Mouse (Mus musculus) heart, embryonic 10.5 days (tissue): ENCODE results near the gene Snd1. TPM values are rescaled to one million over a fixed set of nuclear protein-coding genes. Genes with fewer than 3 reads are reported as not detected.
"Not testable (repeated sequence)": the region's sequence is repeated elsewhere in the genome, so short reads cannot be mapped to it uniquely, and the experiment has no call there.

Experiments
- DNase-seq: peaks from one replicate; pipeline ENCODE4 v3.0.0-alpha.2; 2017; ENCODE audit warnings: low spot score
- H3K27ac ChIP-seq: fragments of 300-500 bp; sonication (generic); 2 replicates; pipeline ENCODE4 v1.5.1; 2016; ENCODE audit warnings: mild to moderate bottlenecking
- H3K27me3 ChIP-seq: fragments of 300-500 bp; sonication (generic); 2 replicates; pipeline ENCODE4 v1.6.1; 2016; ENCODE audit warnings: mild to moderate bottlenecking; ENCODE audit not compliant: poor library complexity, insufficient read depth, severe bottlenecking
- H3K36me3 ChIP-seq: fragments of 300-500 bp; sonication (generic); 2 replicates; pipeline ENCODE4 v1.6.1; 2016; ENCODE audit warnings: mild to moderate bottlenecking, moderate library complexity
- H3K4me1 ChIP-seq: fragments of 300-500 bp; sonication (generic); 2 replicates; pipeline ENCODE4 v1.6.1; 2016; ENCODE audit warnings: mild to moderate bottlenecking
- H3K4me3 ChIP-seq: fragments of 300-500 bp; sonication (generic); 2 replicates; pipeline ENCODE4 v1.5.1; 2016; ENCODE audit warnings: mild to moderate bottlenecking, moderate library complexity
- H3K9me3 ChIP-seq: fragments of 300-500 bp; sonication (generic); 2 replicates; pipeline ENCODE4 v1.6.1; 2016; ENCODE audit warnings: mild to moderate bottlenecking, moderate library complexity
- WGBS: fragments of 180-500 bp; shearing (Covaris S2); methylation state at CpG from one replicate; pipeline ENCODE4 v1.1.7; 2016; 5-methylcytosine and 5-hydroxymethylcytosine counted together
- polyA plus RNA-seq: library from polyadenylated mRNA; unstranded; fragments of >200 nt; fragmentation: Nextera tagmentation; extraction: Ambion mirVana; gene quantifications from 2 replicates; pipeline ENCODE4 v1.2.1, GENCODE M21; 2016

The Snd1 gene
- polyA plus RNA-seq, 1 experiment from 2014 or later, result 120 TPM

DNA sequence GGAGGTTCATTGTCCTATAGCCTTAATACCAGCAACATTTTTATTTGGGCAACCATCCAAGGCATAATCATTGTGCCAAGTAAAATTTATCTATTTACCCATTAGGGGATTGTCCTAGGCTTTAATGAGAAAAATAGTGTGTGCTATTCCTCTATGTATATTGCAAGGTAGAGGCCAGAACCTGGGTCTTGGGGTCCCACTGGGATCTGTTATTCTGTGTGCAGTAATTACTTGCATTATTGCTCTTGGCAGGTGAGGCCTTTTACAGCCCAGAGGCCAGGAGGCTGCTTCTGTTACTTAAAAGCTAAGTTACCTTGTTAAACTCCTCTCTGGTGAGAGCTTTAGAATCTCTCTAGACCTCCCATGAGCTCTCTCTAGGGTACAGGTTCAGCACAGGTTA is 16.3 kb downstream of the Snd1 start:
- peaks cover 32% of the 10 kb centered on the region for H3K36me3 ChIP-seq
- peaks cover 6% of the 10 kb centered on the region for H3K4me1 ChIP-seq
- H3K27me3 ChIP-seq, result no peaks in the 10 kb centered on the region
- H3K9me3 ChIP-seq, result no peaks in the 10 kb centered on the region
- DNase-seq, result no peak
- no peak overlapping the region for H3K27ac ChIP-seq
- no peak overlapping the region for H3K4me3 ChIP-seq

DNA sequence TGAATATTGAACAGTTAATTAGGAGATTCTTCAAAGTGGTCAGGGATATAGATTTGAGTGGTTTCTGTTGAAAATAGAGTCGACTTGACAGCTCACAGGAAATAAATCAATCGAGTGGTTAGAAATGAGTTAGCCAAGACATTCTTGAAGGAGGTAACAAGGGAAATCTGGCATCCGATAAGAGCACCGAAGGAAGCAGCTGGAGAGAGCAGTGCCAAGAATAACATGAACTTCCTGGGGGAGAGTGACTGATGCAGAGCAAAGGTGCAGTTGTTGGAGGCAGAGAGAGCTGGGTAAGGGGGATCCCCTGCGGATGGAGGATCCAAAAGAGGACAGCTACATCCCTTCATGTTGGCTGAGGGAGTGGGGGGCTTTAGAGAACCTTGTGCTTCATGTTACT is 22.9 kb downstream of the Snd1 start:
- no peaks in the 10 kb centered on the region for H3K9me3 ChIP-seq
- H3K27ac ChIP-seq, result no peak overlapping the region
- no peak overlapping the region for H3K4me3 ChIP-seq
- H3K27me3 ChIP-seq, result no peaks in the 10 kb centered on the region
- H3K36me3 ChIP-seq, result peaks cover 5% of the 10 kb centered on the region
- DNase-seq, result no peak
- 0 out of 2 replicates have a peak, but pooled peaks cover 2% of the 10 kb centered on the region for H3K4me1 ChIP-seq
- WGBS, result 49% methylated on average over 5 of the region's 5 CpGs

DNA sequence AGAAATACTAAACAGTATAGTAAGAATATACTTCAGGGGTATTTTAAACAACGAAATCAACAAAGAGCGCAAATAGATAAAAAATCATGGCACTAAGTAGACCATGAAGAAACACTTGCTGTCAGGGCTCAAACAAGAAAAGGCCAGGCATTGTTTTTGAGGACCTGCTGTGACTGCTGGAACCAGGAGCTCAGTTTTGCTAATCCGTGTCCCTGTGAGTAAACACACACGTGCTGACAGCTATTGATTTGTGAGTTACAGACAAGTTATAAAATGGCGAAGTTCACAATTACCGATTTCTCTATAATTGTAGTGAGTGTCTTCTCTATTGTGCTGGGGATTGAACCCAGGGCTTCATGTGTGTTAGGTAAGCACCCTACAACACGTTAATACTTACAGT is 27.6 kb downstream of the Snd1 start:
- peaks cover 7% of the 10 kb centered on the region; the same call in 1 of the 2 replicates for H3K36me3 ChIP-seq
- H3K4me1 ChIP-seq, result 0 out of 2 replicates have a peak, but pooled peaks cover 2% of the 10 kb centered on the region
- no peak overlapping the region for H3K27ac ChIP-seq
- no peaks in the 10 kb centered on the region for H3K27me3 ChIP-seq
- H3K4me3 ChIP-seq, result no peak overlapping the region
- 86% methylated on average over 7 of the region's 7 CpGs for WGBS
- H3K9me3 ChIP-seq, result no peaks in the 10 kb centered on the region
- no peak for DNase-seq

DNA sequence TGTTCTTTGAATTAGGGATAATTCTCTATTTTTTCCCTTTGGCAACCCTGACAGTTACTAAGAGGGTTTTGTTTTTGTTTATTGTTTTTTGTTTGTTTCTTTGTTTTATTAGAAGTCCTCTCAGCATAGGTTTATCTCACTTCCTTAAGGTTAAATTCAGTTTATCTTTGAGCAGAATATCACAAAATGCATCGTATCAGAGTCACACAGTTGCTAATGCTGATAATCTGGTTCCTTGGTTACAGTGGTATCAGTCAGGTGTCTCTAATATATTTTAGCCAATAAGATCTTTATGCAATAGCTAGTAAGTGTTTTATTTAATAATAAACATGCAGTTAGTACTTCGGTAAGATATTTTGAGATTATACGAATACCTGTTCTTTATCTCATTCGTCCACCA is 28.2 kb downstream of the Snd1 start:
- Histone ChIP-seq H3K9me3 (no peaks in the 10 kb centered on the region), H3K4me1 (0 out of 2 replicates have a peak, but pooled peaks cover 1% of the 10 kb centered on the region), H3K36me3 (peaks cover 7% of the 10 kb centered on the region; the same call in 1 of the 2 replicates), H3K27me3 (no peaks in the 10 kb centered on the region), H3K4me3 (no peak overlapping the region), H3K27ac (no peak overlapping the region)
- no peak for DNase-seq
- WGBS, result 87% methylated on average over 4 of the region's 4 CpGs

DNA sequence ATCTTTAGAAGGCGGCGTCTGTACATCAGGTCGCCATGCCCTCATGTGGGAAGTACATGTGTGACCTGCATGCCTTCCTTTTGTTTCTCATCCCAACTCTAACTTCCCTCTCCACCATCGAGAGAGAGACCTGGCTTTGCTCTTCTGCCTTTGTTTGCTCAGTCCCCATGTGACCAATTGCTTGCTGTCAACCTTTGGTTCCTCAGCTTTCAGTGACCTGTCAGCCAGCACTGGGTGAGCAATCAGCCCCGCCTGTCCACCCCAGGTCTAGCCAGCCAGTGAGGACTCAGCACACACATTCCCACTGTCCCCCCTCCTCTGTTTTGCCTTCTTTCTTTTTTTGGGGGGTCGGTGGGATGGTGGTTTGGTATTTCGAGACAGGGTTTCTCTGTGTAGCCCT is 29.7 kb downstream of the Snd1 start:
- Histone ChIP-seq H3K9me3 (no peaks in the 10 kb centered on the region), H3K4me1 (0 out of 2 replicates have a peak, but pooled peaks cover 3% of the 10 kb centered on the region), H3K4me3 (no peak overlapping the region), H3K27me3 (no peaks in the 10 kb centered on the region), H3K27ac (no peak overlapping the region), H3K36me3 (peaks cover 7% of the 10 kb centered on the region; the same call in 1 of the 2 replicates)
- DNase-seq, result peak; percentile 57
- 79% methylated on average over 7 of the region's 7 CpGs for WGBS

DNA sequence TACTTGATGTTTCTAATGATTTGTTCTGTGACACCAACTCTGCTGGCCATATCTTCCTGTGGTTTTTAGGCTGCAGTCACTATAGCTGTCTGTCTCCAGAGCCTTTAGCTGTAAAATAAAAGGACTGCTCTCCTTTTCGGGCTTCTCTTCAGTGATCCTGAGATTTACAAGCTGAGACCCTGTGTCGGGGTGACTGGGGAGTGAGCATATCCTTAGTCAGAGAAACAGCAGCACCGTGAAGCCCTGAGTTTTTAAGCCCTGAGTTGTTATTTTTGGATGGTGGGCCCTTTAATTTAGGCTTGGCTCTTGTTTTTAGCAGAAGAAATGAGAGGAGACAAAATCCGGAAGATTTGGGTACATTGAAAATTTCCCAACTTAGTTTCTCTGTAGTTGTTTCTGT is 32.8 kb downstream of the Snd1 start:
- no peak overlapping the region for H3K4me3 ChIP-seq
- H3K27me3 ChIP-seq, result no peaks in the 10 kb centered on the region
- no peak overlapping the region for H3K27ac ChIP-seq
- H3K4me1 ChIP-seq, result 0 out of 2 replicates have a peak, but pooled peaks cover 3% of the 10 kb centered on the region
- WGBS, result 84% methylated on average over 4 of the region's 4 CpGs
- H3K36me3 ChIP-seq, result peaks cover 11% of the 10 kb centered on the region
- no peaks in the 10 kb centered on the region for H3K9me3 ChIP-seq
- DNase-seq, result peak; percentile 3

DNA sequence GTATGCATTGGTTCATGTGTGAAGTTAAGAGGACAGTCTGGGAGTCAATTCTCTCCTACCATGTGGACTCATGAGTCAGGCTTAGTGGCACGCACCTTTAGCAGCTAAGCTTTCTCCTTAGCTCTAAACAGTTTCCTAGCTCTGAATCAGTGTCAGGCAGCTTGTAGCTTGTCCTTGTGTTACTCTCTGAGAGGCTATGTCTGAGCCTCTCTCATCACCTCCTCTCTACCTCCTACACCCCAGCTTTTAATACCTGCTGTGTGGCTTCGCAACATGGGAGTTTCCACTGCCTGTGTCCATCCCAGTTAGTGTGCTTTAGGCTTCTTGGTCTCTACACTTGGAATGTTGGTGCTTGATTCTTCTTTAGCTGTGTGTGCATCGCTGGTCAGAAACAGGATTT is 39.3 kb downstream of the Snd1 start:
- no peaks in the 10 kb centered on the region for H3K9me3 ChIP-seq
- 92% methylated on average over 3 of the region's 3 CpGs for WGBS
- H3K27ac ChIP-seq, result no peak overlapping the region
- no peak for DNase-seq
- H3K4me1 ChIP-seq, result no peaks in the 10 kb centered on the region
- H3K4me3 ChIP-seq, result no peak overlapping the region
- H3K36me3 ChIP-seq, result peaks cover 40% of the 10 kb centered on the region
- no peaks in the 10 kb centered on the region for H3K27me3 ChIP-seq

DNA sequence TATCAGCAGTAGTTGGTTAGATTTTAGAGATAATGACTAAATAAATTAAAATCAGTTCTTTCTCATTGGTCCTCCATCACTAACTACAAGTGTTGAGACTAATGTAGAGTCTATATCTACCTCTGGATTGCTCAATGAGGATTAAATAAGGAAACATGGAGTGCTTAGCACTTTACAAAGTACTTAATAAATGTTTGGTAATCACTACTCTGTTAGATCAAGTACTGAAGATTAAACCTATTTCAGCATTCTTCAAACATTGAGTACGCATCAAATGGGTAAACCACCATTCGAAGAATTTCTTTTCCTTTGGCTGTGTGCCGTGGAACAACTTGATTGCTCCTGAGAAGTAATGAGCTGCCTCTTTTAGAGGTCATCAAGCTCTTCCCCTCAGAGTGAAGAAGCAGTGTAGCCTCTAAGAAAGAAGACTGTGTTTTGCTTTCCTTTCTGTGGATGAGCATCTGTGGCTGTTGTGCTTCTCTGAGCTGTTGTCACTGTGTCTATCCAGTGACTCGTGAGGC is 40.0 kb downstream of the Snd1 start:
- no peaks in the 10 kb centered on the region for H3K4me1 ChIP-seq
- no peak overlapping the region for H3K27ac ChIP-seq
- WGBS, result 88% methylated on average over 4 of the region's 4 CpGs
- H3K9me3 ChIP-seq, result no peaks in the 10 kb centered on the region
- peaks cover 47% of the 10 kb centered on the region for H3K36me3 ChIP-seq
- DNase-seq, result no peak
- no peak overlapping the region for H3K4me3 ChIP-seq
- no peaks in the 10 kb centered on the region for H3K27me3 ChIP-seq

DNA sequence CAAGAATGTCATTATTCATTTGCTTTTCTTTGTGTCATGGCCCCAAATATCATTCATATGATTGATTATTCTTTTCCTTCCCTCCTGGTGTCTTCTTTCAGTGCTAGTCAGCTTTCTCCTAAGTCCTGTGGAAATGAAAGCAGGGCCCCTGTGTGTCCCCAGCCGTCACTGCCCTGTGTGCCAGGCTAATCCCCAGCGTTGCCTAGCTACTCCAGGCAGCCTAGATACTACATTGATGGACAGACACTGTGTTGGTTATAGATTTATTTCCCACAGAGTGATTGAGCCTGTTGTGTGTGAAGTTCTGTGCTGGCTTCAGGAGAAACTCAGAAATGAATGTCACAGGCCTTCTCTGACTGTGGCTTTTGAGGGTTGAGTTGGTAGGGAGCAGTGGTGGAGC is 41.7 kb downstream of the Snd1 start:
- DNase-seq, result no peak
- Histone ChIP-seq H3K27ac (no peak overlapping the region), H3K9me3 (no peaks in the 10 kb centered on the region), H3K4me1 (no peaks in the 10 kb centered on the region), H3K36me3 (peaks cover 62% of the 10 kb centered on the region), H3K27me3 (no peaks in the 10 kb centered on the region), H3K4me3 (no peak overlapping the region)
- WGBS, result 79% methylated on average over 2 of the region's 2 CpGs

DNA sequence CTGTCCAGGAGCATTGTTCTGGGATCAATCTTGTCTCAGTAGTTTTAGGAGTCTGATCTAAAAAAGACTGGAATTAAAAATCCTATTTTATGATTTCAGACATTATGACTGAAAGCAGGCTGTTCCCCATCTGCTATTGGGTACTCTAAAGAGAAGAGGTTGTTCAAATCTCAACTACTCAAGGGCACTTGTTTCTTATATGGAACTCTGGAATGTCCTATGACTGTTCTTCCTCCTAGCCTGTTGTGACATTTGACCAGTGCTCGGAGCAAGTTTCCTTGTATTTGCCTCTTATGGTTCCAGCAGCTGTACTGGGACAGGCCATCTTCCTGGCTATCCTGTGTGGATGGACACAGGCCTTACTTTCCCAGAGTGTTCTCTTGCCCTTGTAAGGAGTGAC is 42.1 kb downstream of the Snd1 start:
- no peaks in the 10 kb centered on the region for H3K4me1 ChIP-seq
- no peak overlapping the region for H3K4me3 ChIP-seq
- H3K9me3 ChIP-seq, result no peaks in the 10 kb centered on the region
- DNase-seq, result no peak
- no peaks in the 10 kb centered on the region for H3K27me3 ChIP-seq
- 84% methylated on average over 1 of the region's 1 CpGs for WGBS
- H3K27ac ChIP-seq, result no peak overlapping the region
- peaks cover 63% of the 10 kb centered on the region for H3K36me3 ChIP-seq

DNA sequence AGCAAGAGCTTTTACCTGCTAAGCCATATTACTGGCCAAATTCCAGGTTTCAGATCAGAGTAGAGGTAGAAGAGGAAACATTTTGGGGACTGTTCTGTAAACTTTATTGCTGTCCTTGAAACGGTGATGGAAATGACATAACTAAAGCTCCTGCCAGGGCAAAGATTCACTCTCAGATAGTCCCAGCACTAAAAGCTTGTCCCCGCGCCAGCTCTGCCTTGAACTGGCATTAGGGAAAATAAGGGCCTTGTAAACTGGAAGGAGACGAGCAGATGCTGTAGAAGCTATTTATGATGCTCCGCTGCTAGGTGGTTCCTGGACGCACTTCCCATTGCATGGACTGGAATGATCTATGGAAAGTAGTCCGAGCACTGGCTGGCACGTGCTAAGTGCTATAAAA is 44.5 kb downstream of the Snd1 start:
- H3K36me3 ChIP-seq, result peaks cover 62% of the 10 kb centered on the region
- DNase-seq, result no peak

DNA sequence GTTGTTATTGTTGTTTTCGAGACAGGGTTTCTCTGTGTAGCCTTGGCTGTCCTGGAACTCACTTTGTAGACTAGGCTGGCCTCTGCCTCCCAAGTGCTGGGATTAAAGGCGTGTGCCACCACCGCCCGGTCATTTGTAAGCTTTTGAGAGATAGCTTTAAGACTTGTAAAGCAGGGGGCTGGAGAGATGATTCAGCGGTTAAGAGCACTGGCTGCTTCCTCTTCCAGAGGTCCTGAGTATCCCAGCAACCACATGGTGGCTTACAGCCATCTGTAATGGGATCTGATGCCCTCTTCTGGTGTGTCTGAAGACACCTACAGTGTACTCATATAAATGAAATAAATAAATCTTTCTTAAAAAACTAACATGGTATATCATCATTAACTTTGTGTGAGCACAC is 45.8 kb downstream of the Snd1 start:
- H3K36me3 ChIP-seq, result peaks cover 66% of the 10 kb centered on the region
- not testable (repeated sequence) for DNase-seq, H3K27me3 ChIP-seq, H3K9me3 ChIP-seq, H3K27ac ChIP-seq, H3K4me3 ChIP-seq, H3K4me1 ChIP-seq
- 80% methylated on average over 5 of the region's 5 CpGs for WGBS

More for the DNA sequence above, 44.5 kb downstream of the Snd1 start:
- Histone ChIP-seq H3K27ac (no peak overlapping the region), H3K4me3 (no peak overlapping the region), H3K27me3 (no peaks in the 10 kb centered on the region), H3K4me1 (no peaks in the 10 kb centered on the region), H3K9me3 (no peaks in the 10 kb centered on the region)
- WGBS, result 94% methylated on average over 8 of the region's 8 CpGs

DNA sequence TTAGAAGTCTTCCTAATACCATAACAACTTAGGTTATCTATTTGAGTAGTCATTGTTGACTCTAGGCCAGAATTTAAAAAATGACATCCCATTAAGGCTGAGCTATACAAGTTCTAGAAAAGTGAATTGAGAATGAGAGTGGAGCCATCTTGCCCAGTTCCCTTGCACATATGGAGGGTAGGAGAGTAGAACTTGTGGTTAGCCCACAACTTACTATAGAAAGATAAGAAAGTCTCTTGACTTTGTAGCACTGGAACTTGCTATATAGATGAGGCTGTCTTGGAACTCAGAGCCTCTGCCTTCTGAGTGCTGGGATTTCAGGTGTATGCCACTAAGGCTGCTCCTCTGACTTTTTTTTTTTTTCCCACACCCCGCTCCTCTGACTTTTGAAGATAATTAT is 46.5 kb downstream of the Snd1 start:
- peaks cover 67% of the 10 kb centered on the region for H3K36me3 ChIP-seq
- H3K4me1 ChIP-seq, result no peaks in the 10 kb centered on the region
- WGBS, result 96% methylated on average over 1 of the region's 1 CpGs
- H3K27me3 ChIP-seq, result no peaks in the 10 kb centered on the region
- no peak for DNase-seq
- H3K4me3 ChIP-seq, result no peak overlapping the region
- no peaks in the 10 kb centered on the region for H3K9me3 ChIP-seq
- H3K27ac ChIP-seq, result no peak overlapping the region

DNA sequence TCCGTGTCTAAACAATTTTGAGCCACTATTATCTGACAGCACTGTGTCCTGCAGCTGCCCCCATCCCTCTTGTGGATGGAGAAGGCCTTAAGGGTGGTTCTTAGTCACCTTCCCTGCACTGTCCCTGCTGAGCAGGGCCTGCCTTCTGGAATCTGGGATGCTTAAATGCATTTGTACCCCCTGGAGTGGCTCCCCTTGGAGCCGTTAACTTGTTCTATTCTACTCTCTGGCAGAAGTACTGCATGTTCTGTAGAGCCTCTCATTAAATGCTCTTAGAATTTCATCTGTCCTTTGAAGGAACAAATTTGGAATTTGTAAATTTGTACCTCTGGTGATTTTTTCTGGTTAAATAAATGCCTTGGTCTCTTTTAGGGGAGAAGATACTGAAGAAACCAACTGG is 50.6 kb downstream of the Snd1 start:
- peaks cover 83% of the 10 kb centered on the region for H3K36me3 ChIP-seq

More for the DNA sequence above, 50.6 kb downstream of the Snd1 start:
- Histone ChIP-seq H3K9me3 (no peaks in the 10 kb centered on the region), H3K27me3 (no peaks in the 10 kb centered on the region), H3K4me1 (no peaks in the 10 kb centered on the region), H3K4me3 (no peak overlapping the region), H3K27ac (no peak overlapping the region)
- DNase-seq, result no peak
- 75% methylated on average over 2 of the region's 2 CpGs for WGBS
